Mouse (Mus musculus): ENCODE results near the gene Olfr488. TPM values are rescaled to one million over a fixed set of nuclear protein-coding genes. Genes with fewer than 3 reads are reported as not detected.
"Not testable (repeated sequence)": the region's sequence is repeated elsewhere in the genome, so short reads cannot be mapped to it uniquely, and the experiment has no call there.

Olfr488 gene
- polyA plus RNA-seq (2015; fragmentation: Nextera tagmentation; extraction: Ambion mirVana), result not detected in 2 replicates

- Histone ChIP-seq H3K36me3 (no peaks in the 10 kb centered on the region), H3K9ac (no peak within 1 kb of the TSS), H3K4me2 (no peak within 1 kb of the TSS)
These were observed at the start of gene Olfr488 for GRCm38 (mm10) chr7:108258247-108258646. Gene Olfr488, minus strand, starts transcription at chr7:108258347.

GRCm38 (mm10) chr7:108288834-108289233 lies 30.7 kb upstream of the Olfr488 start, which contains the start of gene Olfr490:
Gene Olfr490, minus strand, starts transcription at chr7:108288934.
- Histone ChIP-seq H3K36me3 (no peaks in the 10 kb centered on the region), H3K27me3 (replicated peaks) (no peaks in the 10 kb centered on the region), H3K9ac (no peak within 1 kb of the TSS), H3K9me3 (no peaks in the 10 kb centered on the region; the same call in 1 of the 2 replicates), H3K4me3 (no peak within 1 kb of the TSS), H3K4me2 (no peak within 1 kb of the TSS), H3K4me1 (no peaks in the 10 kb centered on the region), H3K27ac (replicated peaks) (no peak within 1 kb of the TSS)
- no peak for ATAC-seq (ENCODE audit: extremely low read depth, insufficient number of reproducible peaks, low FRiP score, low TSS enrichment)

More at GRCm38 (mm10) chr7:108258247-108258646, at the start of gene Olfr488:
- Histone ChIP-seq H3K4me3 (no peak within 1 kb of the TSS), H3K9me3 (no peaks in the 10 kb centered on the region), H3K27ac (replicated peaks) (no peak within 1 kb of the TSS), H3K4me1 (no peaks in the 10 kb centered on the region), H3K27me3 (replicated peaks) (no peaks in the 10 kb centered on the region)
- ATAC-seq (ENCODE audit: extremely low read depth, insufficient number of reproducible peaks, low FRiP score, low TSS enrichment), result no peak

DNA sequence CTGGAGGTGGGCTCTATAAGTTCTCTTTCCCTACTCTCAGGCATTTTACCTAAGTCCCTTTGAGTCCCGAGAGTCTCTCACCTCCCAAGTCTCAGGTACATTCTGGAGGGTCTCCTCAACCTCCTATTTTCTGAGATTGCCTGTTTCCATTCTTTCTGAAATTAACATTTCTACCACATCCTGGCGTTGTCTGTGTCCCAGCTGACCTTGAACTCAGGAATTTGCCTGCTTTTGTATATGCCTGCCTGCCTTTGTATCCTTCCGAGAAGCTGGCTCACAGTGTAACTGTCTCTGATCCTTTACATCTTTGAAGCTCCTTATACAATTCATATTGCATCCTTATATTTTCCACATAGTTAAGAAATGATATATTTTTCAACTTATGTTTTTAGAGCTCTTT lies 24.6 kb downstream of the Olfr488 start:
- no peak for ATAC-seq (ENCODE audit: extremely low read depth, insufficient number of reproducible peaks, low FRiP score, low TSS enrichment)
- Histone ChIP-seq H3K4me1 (no peaks in the 10 kb centered on the region), H3K4me2 (no peak overlapping the region), H3K27me3 (replicated peaks) (no peaks in the 10 kb centered on the region), H3K9ac (no peak overlapping the region), H3K36me3 (no peaks in the 10 kb centered on the region), H3K27ac (replicated peaks) (no peak overlapping the region), H3K4me3 (no peak overlapping the region), H3K9me3 (no peaks in the 10 kb centered on the region)
- WGBS, result 55% methylated on average over 3 of the region's 3 CpGs

DNA sequence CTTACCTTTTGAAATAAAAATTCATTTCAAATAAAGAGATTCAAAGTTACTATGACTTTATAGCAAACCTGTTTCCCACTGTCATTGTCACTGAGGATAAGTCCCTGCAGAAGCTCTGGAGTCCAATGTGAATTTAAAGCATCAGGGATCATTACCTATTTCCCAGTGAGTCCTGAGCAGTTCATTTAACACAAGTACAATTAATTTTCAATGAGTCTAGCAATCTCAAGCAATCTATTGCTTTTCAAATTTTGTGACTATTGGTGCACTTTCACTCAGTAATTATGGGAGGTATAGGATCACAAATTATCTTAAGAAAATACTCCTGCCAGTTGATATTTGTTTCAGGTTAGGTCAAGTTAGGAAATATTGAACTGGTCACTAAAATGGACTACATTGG lies 43.6 kb downstream of the Olfr488 start, which contains the start of gene Olfr487:
TSS of gene Olfr487 (minus strand) at position 101 of the 400 bp plus-strand sequence.
- not testable (repeated sequence) for H3K36me3 ChIP-seq; H3K9me3 ChIP-seq; H3K4me3 ChIP-seq; H3K27me3 ChIP-seq (replicated peaks); H3K4me1 ChIP-seq; ATAC-seq (ENCODE audit: extremely low read depth, insufficient number of reproducible peaks, low FRiP score, low TSS enrichment); H3K4me2 ChIP-seq; H3K27ac ChIP-seq (replicated peaks); H3K9ac ChIP-seq

Other genes starting within 250 kb of the Olfr488 start
- not detected in 2 replicates for gene Olfr478, start 224.4 kb downstream of the Olfr488 start, polyA plus RNA-seq (2015; fragmentation: Nextera tagmentation; extraction: Ambion mirVana)
- not detected in 2 replicates for gene Olfr479, start 207.7 kb downstream of the Olfr488 start, polyA plus RNA-seq (2015; fragmentation: Nextera tagmentation; extraction: Ambion mirVana)
- not detected in 2 replicates for gene Olfr480, start 191.0 kb downstream of the Olfr488 start, polyA plus RNA-seq (2015; fragmentation: Nextera tagmentation; extraction: Ambion mirVana)
- gene Olfr481, start 178.5 kb downstream of the Olfr488 start, polyA plus RNA-seq (2015; fragmentation: Nextera tagmentation; extraction: Ambion mirVana), result not detected in 2 replicates
- gene Olfr482, start 160.8 kb downstream of the Olfr488 start, polyA plus RNA-seq (2015; fragmentation: Nextera tagmentation; extraction: Ambion mirVana), result not detected in 2 replicates
- not detected in 2 replicates for gene Olfr483, start 157.5 kb downstream of the Olfr488 start, polyA plus RNA-seq (2015; fragmentation: Nextera tagmentation; extraction: Ambion mirVana)
- gene Olfr484, start 130.9 kb downstream of the Olfr488 start, polyA plus RNA-seq (2015; fragmentation: Nextera tagmentation; extraction: Ambion mirVana), result not detected in 2 replicates
- gene Olfr485, start 98.5 kb downstream of the Olfr488 start, polyA plus RNA-seq (2015; fragmentation: Nextera tagmentation; extraction: Ambion mirVana), result not detected in 2 replicates
- not detected in 2 replicates for gene Olfr486, start 85.6 kb downstream of the Olfr488 start, polyA plus RNA-seq (2015; fragmentation: Nextera tagmentation; extraction: Ambion mirVana)
- not detected in 2 replicates for gene Olfr487, start 43.7 kb downstream of the Olfr488 start, polyA plus RNA-seq (2015; fragmentation: Nextera tagmentation; extraction: Ambion mirVana)
- not detected in 2 replicates for gene Olfr490, start 30.6 kb upstream of the Olfr488 start, polyA plus RNA-seq (2015; fragmentation: Nextera tagmentation; extraction: Ambion mirVana)
- not detected in 2 replicates for gene Olfr491, start 55.1 kb upstream of the Olfr488 start, polyA plus RNA-seq (2015; fragmentation: Nextera tagmentation; extraction: Ambion mirVana)
- gene Olfr492, start 65.3 kb upstream of the Olfr488 start, polyA plus RNA-seq (2015; fragmentation: Nextera tagmentation; extraction: Ambion mirVana), result not detected in 2 replicates
- not detected in 2 replicates for gene Olfr493, start 88.6 kb upstream of the Olfr488 start, polyA plus RNA-seq (2015; fragmentation: Nextera tagmentation; extraction: Ambion mirVana)
- gene Olfr494, start 107.0 kb upstream of the Olfr488 start, polyA plus RNA-seq (2015; fragmentation: Nextera tagmentation; extraction: Ambion mirVana), result not detected in 2 replicates
- gene Olfr495, start 134.8 kb upstream of the Olfr488 start, polyA plus RNA-seq (2015; fragmentation: Nextera tagmentation; extraction: Ambion mirVana), result not detected in 2 replicates
- not detected in 2 replicates for gene Olfr497, start 162.1 kb upstream of the Olfr488 start, polyA plus RNA-seq (2015; fragmentation: Nextera tagmentation; extraction: Ambion mirVana)
- gene Olfr498, start 207.0 kb upstream of the Olfr488 start, polyA plus RNA-seq (2015; fragmentation: Nextera tagmentation; extraction: Ambion mirVana), result not detected in 2 replicates